In genomic region chr2:85047596-85048167, GRCm38 (mm10) we compare ENCODE assay signal across 8 mouse cellular contexts. TPM values are rescaled to one million over a fixed set of nuclear protein-coding genes. Genes with fewer than 3 reads are reported as not detected.
A peak's percentile ranks its signal among the peaks of the same experiment; 100 is the strongest.
DNase-seq lines count a peak whose midpoint lies in the region; ATAC-seq and TF ChIP-seq lines count a peak whose summit lies in the region.

Gene Tnks1bp1, plus strand, starts transcription at chr2:85048022.

- H3K9ac ChIP-seq in hindbrain, postnatal 0 days (replicated peaks; ENCODE audit: low read length): peak within 1 kb of the TSS; percentile 75

- DNase-seq in ZHBTc4 (ENCODE audit: low read depth, low spot score): peak; percentile 97
- peak; percentile 99 for DNase-seq in gastrocnemius, adult 2 months
- peak; percentile 94 for DNase-seq in hindbrain, postnatal 0 days (ENCODE audit: low spot score)
- DNase-seq in left cerebral cortex, adult 2 months (ENCODE audit: extremely low spot score in 1 of 2, low spot score in 2 of 2): peak; percentile 94
- peak; percentile 92 to 96 for DNase-seq in right cerebral cortex, adult 2 months (ENCODE audit: low spot score in 2 of 2)
- peak; percentile 99 for DNase-seq in urinary bladder, postnatal 14 days (ENCODE audit: low spot score)

- peak within 1 kb of the TSS; percentile 94 for H3K27ac ChIP-seq in gastrocnemius, adult 2 months
- H3K27ac ChIP-seq in hindbrain, postnatal 0 days: peak within 1 kb of the TSS; percentile 89
- peak within 1 kb of the TSS; percentile 95 for H3K27ac ChIP-seq in left cerebral cortex, adult 2 months

- WGBS in hindbrain, postnatal 0 days: under 1% methylated on average over 42 of the region's 42 CpGs

- TF ChIP-seq CTCF in gastrocnemius, adult 2 months (IDR thresholded peaks at IDR 0.05): no peak
- no peak for TF ChIP-seq CTCF in hindbrain, postnatal 0 days (IDR thresholded peaks at IDR 0.05; ENCODE audit: low read depth)
- TF ChIP-seq CTCF in left cerebral cortex, adult 2 months (IDR thresholded peaks at IDR 0.05): no peak

- H3K4me1 ChIP-seq in hindbrain, postnatal 0 days (ENCODE audit: insufficient read depth, low read length): peaks cover 26% of the 10 kb centered on the region

- H3K36me3 ChIP-seq in hindbrain, postnatal 0 days (ENCODE audit: insufficient read depth, low read length): peaks cover 46% of the 10 kb centered on the region

- H3K27me3 ChIP-seq in hindbrain, postnatal 0 days (ENCODE audit: insufficient read depth, low read length): no peaks in the 10 kb centered on the region

- peak; percentile 87 for ATAC-seq in common myeloid progenitor, adult 5-6 weeks (replicated peaks; ENCODE audit: low read depth, poor library complexity, severe bottlenecking)
- peak; percentile 90 for ATAC-seq in hindbrain, postnatal 0 days
- ATAC-seq in megakaryocyte, adult 5-6 weeks (ENCODE audit: poor library complexity, severe bottlenecking): peak; percentile 90

- H3K9me3 ChIP-seq in hindbrain, postnatal 0 days (ENCODE audit: low read length): no peaks in the 10 kb centered on the region

- intact Hi-C loops in gastrocnemius, adult 2 months (cut with DNase I): no loop called here
- intact Hi-C loops in left cerebral cortex, adult 2 months (cut with DNase I): loop anchor here (1.0 to 5.0 kb wide), 2 partner anchors 10 to 320 kb away; partner anchors contain the start of genes Clp1, P2rx3 and Ssrp1

- H3K4me2 ChIP-seq in hindbrain, postnatal 0 days (ENCODE audit: low read depth, low read length): peak within 1 kb of the TSS; percentile 83

- H3K4me3 ChIP-seq in gastrocnemius, adult 2 months: peak within 1 kb of the TSS; percentile 84
- peak within 1 kb of the TSS; percentile 55 for H3K4me3 ChIP-seq in hindbrain, postnatal 0 days (ENCODE audit: low read length)
- H3K4me3 ChIP-seq in left cerebral cortex, adult 2 months: peak within 1 kb of the TSS; percentile 57

RNA-seq across cellular contexts. Expression of gene Tnks1bp1, which starts in this region (rescaled TPM):
- 2.9 and 5.1 TPM in 2 replicates for total RNA-seq in common myeloid progenitor, adult 5-6 weeks (2017)
- 10 to 100 TPM; 23.3 to 29.7 TPM for total RNA-seq in gastrocnemius, adult 2 months (2021)
- 70.0 and 113 TPM in 2 replicates for total RNA-seq in hindbrain, postnatal 0 days (2014; rRNA removed)
- polyA plus RNA-seq in hindbrain, postnatal 0 days (2015; fragmentation: Nextera tagmentation; extraction: Ambion mirVana): 17.4 and 19.3 TPM in 2 replicates
- total RNA-seq in left cerebral cortex, adult 2 months (2021): 100 to 1,000 TPM; 130 to 148 TPM
- 1.5 and 1.9 TPM in 2 replicates for total RNA-seq in megakaryocyte, adult 5-6 weeks (2015)
- total RNA-seq in megakaryocyte, adult 5-6 weeks (2017): 4.8 and 5.6 TPM in 2 replicates

Comparison
In these comparisons a context has a peak if more than half of its experiments do, and no peak if none do; other contexts are left out.
1. Peak in every context shown above with its lines: DNase-seq, ATAC-seq, H3K4me3 ChIP-seq and H3K27ac ChIP-seq.